Mouse (Mus musculus): ENCODE results near the gene Kdr. TPM values are rescaled to one million over a fixed set of nuclear protein-coding genes. Genes with fewer than 3 reads are reported as not detected.

Gene Kdr
- total RNA-seq, 2 experiments from 2014 or later = 0.46 to 0.56 TPM

DNA sequence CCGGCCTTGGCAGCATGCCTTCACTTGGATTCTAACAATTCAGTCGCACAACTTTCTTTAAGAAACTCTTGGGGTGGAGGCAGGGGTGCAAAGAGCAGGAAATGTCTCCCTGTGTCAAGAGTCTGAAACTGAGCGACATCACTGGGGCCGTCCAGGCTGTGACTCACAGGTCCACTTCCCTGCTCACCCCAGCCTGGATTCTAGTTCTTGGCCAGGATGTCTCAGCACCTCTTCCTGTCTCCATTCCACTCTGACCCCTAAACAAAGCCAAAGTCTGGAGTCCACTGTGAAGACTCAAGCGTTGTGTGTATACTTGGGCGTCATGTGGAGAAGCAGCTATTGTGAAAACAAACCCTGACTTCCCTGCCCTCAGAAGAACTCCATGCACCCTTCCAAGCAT, 55.6 kb downstream of the Kdr start:
- no peak for ATAC-seq (replicated peaks; ENCODE audit: low FRiP score, low TSS enrichment, poor library complexity, severe bottlenecking)

- no peak for ATAC-seq (replicated peaks; ENCODE audit: low FRiP score, low TSS enrichment, poor library complexity, severe bottlenecking)
Measured at GRCm38 (mm10) chr5:75921730-75922387, 56.4 kb downstream of the Kdr start.

GRCm38 (mm10) chr5:75919601-75920000, 58.7 kb downstream of the Kdr start:
- no peak for ATAC-seq (replicated peaks; ENCODE audit: low FRiP score, low TSS enrichment, poor library complexity, severe bottlenecking)

- no peak for ATAC-seq (replicated peaks; ENCODE audit: low FRiP score, low TSS enrichment, poor library complexity, severe bottlenecking)
Measured at GRCm38 (mm10) chr5:75918139-75918538, 60.1 kb downstream of the Kdr start.

DNA sequence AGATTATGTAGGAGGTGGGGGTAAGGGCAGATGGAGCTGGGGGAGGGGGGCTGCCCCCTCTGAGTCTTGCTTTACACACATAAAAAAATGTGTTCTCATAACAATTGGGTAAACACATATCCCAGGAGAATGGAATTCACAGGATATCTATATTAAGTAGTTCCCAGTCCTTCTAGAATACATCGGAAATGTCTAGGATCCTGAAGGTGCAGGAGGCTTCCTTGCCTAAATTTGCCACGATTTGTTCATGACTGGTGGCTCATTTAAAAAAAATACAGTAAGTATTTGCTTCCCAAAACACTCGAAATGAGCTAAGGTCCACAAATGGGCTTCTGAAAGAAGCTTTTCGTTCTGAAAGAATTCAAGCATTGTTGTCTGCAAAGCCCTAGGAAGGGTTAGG, 61.0 kb downstream of the Kdr start:
- no peak for ATAC-seq (replicated peaks; ENCODE audit: low FRiP score, low TSS enrichment, poor library complexity, severe bottlenecking)

GRCm38 (mm10) chr5:75906102-75906501, 72.2 kb downstream of the Kdr start:
- ATAC-seq (replicated peaks; ENCODE audit: low FRiP score, low TSS enrichment, poor library complexity, severe bottlenecking) = no peak

- no peak for ATAC-seq (replicated peaks; ENCODE audit: low FRiP score, low TSS enrichment, poor library complexity, severe bottlenecking)
Measured at GRCm38 (mm10) chr5:75900231-75900920, 77.9 kb downstream of the Kdr start.

DNA sequence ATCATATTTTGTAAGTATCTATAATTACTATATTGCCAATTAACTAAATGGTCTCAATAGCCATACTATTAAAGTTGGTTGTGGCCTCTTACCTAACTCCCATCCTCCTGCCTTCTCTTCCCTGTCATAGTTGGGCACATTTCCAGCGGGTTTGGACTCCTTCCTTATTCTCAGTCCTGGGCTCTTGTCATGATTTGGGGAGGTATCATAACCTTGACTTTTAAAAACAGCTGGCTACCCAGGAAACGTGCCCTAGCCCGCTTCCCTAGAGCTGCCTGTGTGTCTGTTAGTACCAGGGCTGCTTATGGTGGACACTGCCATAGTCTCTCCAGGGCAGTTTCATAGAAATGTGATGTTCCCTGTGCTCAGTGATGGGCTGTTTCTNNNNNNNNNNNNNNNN, 82.9 kb downstream of the Kdr start:
- ATAC-seq (replicated peaks; ENCODE audit: low FRiP score, low TSS enrichment, poor library complexity, severe bottlenecking) = no peak

DNA sequence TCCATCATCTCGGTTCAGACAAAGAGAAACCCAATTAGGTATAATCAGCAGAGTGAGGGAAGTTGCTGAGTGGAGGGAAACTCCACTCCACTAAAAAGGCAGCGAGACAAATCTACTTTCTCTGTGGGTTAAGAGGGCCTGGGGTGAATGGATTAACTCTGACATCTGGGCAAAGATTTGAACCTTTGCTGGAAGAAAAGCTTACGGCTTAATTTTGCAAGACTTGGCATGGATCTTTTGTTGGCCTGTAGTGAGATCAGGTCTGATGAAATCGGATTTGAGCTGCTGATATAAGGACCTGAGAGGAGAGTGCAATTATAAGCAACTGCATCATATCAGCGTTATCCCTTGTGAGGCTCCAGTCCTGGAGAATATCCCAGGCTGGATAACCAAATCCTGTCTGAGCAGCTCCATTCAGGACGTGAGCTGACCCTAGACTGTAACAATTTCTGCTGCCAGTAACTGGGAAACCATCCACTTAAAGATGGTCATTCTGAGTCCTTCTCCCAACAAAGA, 85.2 kb downstream of the Kdr start:
- no peak for ATAC-seq (replicated peaks; ENCODE audit: low FRiP score, low TSS enrichment, poor library complexity, severe bottlenecking)

Other genes starting within 250 kb of the Kdr start
- gene Srd5a3, start 161.8 kb upstream of the Kdr start, total RNA-seq (2014; fragmentation: Nextera tagmentation) = 15.7 and 21.5 TPM in 2 replicates
- 9.0 and 21.2 TPM in 2 replicates for gene Srd5a3, start 161.8 kb upstream of the Kdr start, total RNA-seq (2017)
- 40.1 and 49.1 TPM in 2 replicates for gene Tmem165, start 205.4 kb upstream of the Kdr start, total RNA-seq (2014; fragmentation: Nextera tagmentation)
- gene Tmem165, start 205.4 kb upstream of the Kdr start, total RNA-seq (2017) = 44.2 and 72.1 TPM in 2 replicates

Data from megakaryocyte-erythroid progenitor cell, adult 5-6 weeks (primary cell).